Mouse (Mus musculus): ENCODE measurements around the gene Zswim5. TPM values are rescaled to one million over a fixed set of nuclear protein-coding genes. Genes with fewer than 3 reads are reported as not detected.
"Not testable (repeated sequence)": the region's sequence is repeated elsewhere in the genome, so short reads cannot be mapped to it uniquely, and the experiment has no call there.

Gene Zswim5
- total RNA-seq (2021): 1 to 10 TPM; 3.6 to 5.1 TPM
- long read RNA-seq, experiment 1, full-length matches to known transcripts: 2 of 2 reads
- long read RNA-seq, experiment 1, partial matches to known transcripts: 0 of 2 reads
- long read RNA-seq, experiment 1, other reads (novel, unspliced or antisense): 0 of 2 reads
- long read RNA-seq, experiment 2, partial matches to known transcripts: 1 of 1 reads
- long read RNA-seq, experiment 2, other reads (novel, unspliced or antisense): 0 of 1 reads

DNA sequence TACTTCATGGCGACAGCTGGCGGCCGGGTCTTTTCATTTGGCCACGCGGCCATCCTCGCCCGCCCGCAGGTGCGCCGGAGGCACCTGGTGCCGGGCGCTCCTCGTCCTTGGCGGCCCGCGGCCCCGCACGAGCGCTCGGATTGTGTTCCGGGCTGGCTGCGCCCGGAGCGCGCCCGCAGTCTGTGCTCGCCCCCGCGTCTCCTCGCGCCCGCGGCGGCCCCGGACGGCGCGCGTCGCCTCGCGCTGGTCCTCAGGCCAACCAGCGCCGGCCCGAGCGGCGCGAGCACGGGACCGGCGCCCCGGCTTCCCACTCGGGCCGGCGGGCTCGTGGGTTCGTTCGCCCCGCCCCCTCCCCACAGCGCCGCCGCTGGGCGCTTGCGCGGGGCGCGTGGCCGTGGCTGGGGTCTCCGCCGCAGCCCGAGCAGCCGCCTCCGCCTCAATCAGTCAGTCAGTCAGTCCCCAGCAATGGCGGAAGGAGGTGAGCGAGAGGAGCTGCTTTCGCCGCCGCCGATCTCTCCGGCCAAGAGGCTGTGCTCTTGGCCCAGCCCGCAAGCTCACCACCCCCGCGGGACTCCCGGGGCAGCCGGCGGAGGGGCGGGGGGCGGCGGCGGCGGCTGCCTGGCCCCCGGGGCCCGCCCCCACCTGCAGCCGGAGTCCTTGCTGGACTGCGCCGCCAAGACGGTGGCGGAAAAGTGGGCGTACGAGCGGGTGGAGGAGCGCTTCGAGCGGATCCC, at the start of gene Zswim5:
Gene Zswim5 (plus strand): TSS at position 382 of the 734 bp plus-strand sequence.
- peak; percentile 81 to 86 for DNase-seq

DNA sequence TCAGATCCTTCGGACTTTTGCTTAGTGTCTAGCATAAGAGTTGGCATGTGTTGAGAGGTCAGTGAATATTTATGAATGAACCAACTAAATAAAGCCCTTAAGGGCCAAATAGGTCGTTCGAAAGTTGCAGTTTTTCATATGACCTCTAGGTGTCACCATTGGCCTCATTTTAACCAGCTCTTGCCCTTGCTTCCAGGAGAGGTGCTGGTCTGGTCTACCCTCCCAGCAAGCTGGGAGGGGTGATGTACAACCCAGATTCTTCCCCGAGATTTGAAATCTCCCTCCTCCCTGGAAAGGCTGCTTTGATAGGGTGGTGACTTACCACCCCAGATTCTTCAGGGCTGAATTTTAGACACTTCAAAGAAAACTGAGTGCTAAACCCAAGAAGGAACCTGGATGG, 49.4 kb upstream of the Zswim5 start:
- DNase-seq: peak in 1 of 2 experiments; percentile 40

GRCm38 (mm10) chr4:116829364-116830069, 47.7 kb upstream of the Zswim5 start:
- no peak for DNase-seq

GRCm38 (mm10) chr4:116830070-116830368, 47.2 kb upstream of the Zswim5 start:
- DNase-seq: no peak

DNA sequence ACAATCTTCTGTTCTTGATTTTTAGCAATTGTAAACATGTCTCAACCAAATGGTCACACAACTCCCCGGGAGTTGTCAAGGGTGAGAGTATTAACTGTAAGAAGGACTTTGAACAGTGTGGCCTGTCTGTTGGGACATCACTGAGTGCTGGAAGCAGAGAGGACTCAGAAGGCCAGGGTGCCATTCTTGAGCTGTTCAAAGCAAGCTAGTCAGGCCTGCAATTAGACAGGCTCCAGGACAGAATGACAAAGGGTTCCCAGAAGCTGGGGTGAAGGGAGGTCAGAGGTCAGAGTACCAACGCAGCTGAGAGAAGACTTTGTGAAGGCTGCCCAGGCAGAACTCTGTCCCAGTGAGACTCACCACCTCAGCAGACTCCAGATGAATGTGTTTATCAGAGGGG, 38.2 kb upstream of the Zswim5 start:
- no peak for DNase-seq

GRCm38 (mm10) chr4:116840096-116840495, 37.1 kb upstream of the Zswim5 start:
- not testable (repeated sequence) for DNase-seq

DNA sequence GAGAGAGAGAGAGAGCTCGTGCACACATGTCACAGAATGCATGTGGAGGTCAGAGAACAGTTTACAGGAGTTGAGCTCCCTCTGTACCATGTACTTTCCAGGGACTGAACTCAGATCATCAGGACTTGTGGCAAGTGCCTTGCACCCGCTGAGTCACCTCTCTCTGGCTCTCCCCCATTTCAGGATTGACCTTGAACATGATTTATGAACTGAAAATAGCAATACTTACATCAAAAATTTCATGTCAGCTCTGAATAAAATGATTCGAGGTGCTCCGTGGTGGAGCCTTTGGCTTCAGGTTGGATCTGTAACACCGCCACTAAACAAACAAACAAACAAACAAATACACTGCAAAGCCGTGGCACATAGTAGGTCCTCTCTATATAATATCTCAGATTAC, 36.3 kb upstream of the Zswim5 start:
- peak in 1 of 2 experiments; percentile 35 for DNase-seq

DNA sequence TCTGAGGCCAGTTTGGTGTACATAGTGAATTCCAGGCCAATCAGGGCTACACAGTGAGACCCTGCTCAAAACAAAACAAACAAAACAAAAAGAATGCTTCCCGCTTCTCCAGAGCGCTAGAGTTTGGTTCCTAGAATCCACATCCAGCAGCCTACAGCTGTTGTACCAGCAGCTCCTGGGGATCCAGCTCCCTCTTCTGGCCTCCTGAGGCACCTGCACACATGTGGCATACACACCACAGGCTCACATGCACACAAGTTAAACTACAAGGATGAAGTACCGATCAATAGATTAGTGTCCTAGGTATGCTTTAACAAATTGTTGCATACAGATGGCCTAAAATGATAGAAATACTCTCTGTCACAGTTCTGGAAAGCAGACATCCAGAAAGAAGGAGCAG, 32.9 kb upstream of the Zswim5 start:
- no peak for DNase-seq

DNA sequence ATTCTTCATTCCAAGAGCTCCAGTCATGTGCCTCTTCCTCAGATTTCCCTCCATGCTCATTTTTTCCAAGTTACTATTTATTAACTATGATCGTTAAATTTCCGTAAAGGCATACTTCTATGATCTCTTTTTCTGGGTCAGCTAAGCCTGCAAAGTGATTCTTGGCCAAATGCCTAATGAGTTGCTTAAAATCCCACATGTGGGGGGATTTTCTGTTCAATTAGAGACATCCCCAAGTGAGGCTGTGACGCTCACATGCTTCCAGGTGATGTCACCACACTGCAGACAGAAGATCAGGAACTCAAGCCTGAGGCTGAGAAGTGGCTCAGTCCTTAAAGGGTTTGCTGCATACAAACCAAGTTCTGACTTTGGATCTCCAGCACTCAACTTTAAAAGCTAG, 27.3 kb upstream of the Zswim5 start:
- DNase-seq: no peak

DNA sequence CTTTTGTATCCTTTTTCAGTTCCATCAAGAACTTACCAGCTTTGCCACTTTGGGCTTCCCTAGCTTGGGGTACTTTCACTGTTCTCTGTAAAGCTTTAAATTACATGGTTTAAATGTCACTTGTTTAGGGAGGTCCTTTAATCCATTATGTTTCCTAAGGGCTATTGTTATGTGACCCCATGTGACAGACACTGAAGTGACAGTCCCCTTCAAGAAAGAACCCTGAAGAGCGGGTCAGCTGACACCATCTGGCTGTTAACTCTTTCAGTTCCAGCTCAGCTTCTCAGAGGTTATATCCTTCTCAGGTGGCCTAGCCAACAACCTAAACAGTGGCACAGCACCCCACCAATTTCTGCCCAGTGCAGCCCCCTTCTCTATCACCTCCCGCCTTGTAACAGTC, 22.9 kb upstream of the Zswim5 start:
- no peak for DNase-seq

- DNase-seq: no peak
Measured at GRCm38 (mm10) chr4:116857203-116857602, 20.0 kb upstream of the Zswim5 start.

- no peak for DNase-seq
Measured at GRCm38 (mm10) chr4:116859711-116860110, 17.5 kb upstream of the Zswim5 start.

- no peak for DNase-seq
Measured at GRCm38 (mm10) chr4:116862023-116862422, 15.2 kb upstream of the Zswim5 start.

DNA sequence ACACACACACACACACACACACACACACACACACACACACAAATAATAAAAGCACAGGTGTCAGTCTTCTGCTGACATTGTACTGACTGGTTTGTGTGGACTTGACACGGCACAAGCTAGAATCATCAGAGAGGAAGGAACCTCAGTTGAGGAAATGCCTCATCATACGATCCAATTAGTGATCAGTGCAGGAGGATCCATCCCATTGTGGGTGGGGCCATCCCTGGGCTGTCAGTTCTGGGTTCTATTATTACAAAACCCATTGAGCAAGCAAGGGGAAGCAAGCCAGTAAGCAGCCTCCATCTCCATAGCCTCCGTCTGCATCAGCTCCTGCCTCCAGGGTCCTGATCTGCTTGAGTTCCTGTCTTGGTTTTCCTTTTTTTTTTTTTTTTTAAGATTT, 7.3 kb upstream of the Zswim5 start:
- DNase-seq: no peak

GRCm38 (mm10) chr4:116874595-116874994, 2.6 kb upstream of the Zswim5 start:
- no peak for DNase-seq

DNA sequence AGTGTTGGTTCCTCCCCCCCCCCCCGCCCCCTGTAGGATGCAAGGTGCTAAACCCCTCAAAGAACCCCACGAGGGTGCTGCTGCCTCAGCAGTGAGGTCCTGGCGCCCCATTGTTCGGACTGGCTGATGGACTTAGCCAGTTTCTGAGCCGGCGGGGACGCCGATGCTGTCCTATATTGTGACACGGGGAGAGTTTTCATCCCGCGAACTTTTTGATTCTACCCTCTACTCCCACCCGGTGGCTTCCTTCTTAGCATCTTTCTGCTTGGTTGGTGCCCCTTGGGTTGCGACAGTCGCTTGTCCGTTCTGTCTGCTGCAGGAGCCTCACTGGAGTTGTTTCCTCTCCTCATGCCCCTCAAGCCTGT, 564 bp upstream of the Zswim5 start:
- DNase-seq: peak; percentile 35 to 42

GRCm38 (mm10) chr4:116877729-116878321, 649 bp downstream of the Zswim5 start:
- peak; percentile 47 to 69 for DNase-seq

DNA sequence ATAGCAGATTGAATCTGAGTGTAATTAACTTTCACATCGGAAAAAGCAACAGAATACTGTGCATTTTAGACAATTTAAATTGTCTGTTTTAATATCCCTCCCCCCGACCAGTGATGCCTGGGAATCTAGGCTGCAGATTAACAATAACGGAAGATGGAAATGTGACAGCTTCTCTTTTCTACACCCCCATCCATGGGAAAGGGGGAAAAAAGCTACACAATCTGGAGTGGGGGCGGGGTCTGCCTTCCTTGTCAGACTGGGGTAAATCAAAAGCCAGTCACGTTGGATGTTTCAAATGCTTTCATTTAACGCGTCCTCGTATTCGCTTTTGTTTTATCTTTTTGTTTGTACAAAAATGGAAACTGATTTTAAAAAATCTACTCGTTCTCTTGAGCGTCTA, 1.3 kb downstream of the Zswim5 start:
- peak; percentile 13 to 28 for DNase-seq

- DNase-seq: no peak
Measured at GRCm38 (mm10) chr4:116882679-116883078, 5.5 kb downstream of the Zswim5 start.

DNA sequence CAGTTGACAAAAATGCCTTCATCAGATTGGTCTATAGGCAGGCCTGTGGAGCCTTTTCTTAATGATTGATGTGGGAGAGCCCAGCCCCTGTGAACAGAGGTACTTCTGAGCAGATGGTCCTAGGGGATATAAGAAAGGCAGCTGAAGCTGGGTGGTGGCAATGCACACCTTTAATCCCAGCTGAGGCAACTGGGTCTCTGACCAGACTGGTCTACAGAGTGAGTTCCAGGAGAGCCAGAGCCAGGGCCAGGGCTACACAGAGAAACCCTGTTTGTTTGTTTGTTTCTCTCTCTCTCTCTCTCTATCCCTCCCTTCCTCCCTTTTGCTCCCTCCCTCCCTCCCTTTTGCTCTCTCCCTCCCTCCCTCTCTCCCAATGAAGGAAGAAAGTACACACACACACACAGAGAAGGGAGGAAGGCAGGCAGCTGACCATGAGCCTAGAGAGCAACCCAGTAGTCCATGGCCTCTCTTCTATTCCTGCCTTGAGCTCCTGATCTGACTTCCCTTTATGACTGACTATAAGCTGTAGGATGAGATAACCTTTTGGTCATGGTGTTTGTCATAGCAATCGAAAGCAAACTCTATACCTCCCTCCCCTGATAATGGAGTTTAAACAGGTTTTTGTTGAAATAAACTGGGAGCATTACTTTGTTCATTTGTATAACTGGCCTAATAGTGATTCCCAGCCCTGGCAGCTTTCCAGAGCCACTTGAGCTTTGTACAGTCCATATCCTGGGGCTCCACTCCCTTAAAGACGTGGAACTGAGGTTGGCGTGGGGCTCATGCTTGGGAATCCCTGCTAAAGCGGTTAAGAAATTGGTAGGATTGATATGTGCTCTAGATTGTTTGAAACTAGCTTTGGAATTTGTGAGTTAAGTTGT, 17.3 kb downstream of the Zswim5 start:
- DNase-seq: peak in 1 of 2 experiments; percentile 2

DNA sequence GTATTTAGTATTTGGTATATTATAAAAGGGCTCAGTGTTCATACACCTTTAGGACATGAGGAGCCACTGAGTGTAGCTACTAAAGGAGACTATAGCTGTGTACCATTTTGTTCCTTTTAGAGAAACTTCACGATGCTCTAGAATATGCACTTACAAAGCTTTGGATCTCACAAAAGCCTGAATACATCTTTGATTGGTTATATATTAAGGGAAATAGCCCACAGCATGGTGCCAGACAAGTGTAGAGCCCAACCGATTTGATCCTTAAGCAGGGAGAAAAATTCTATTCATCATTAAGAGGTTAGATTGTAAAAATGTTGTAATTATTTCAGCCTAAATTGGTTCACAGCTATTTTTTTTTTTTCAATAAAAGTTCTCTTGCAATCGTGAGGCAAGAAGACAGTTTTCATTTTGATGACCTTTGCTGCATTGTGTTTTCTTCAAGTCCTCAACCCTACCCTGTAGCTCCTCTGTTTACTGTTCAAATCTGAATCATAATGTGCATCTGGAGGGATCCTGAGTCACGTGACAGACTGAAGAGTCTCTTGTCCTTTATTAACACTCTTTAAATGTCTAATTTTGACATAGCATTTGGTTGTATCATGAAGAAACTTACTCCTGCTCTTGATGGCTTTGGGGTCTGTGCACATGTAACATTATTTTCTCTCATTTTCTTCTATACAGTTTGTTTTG, 33.5 kb downstream of the Zswim5 start:
- no peak for DNase-seq

Data from adrenal gland, postnatal 36 days (tissue).